Mouse (Mus musculus): ENCODE data around the gene Car6. TPM values are rescaled to one million over a fixed set of nuclear protein-coding genes. Genes with fewer than 3 reads are reported as not detected.

The Car6 gene
- total RNA-seq, 1 experiment, result 0.18 TPM

DNA sequence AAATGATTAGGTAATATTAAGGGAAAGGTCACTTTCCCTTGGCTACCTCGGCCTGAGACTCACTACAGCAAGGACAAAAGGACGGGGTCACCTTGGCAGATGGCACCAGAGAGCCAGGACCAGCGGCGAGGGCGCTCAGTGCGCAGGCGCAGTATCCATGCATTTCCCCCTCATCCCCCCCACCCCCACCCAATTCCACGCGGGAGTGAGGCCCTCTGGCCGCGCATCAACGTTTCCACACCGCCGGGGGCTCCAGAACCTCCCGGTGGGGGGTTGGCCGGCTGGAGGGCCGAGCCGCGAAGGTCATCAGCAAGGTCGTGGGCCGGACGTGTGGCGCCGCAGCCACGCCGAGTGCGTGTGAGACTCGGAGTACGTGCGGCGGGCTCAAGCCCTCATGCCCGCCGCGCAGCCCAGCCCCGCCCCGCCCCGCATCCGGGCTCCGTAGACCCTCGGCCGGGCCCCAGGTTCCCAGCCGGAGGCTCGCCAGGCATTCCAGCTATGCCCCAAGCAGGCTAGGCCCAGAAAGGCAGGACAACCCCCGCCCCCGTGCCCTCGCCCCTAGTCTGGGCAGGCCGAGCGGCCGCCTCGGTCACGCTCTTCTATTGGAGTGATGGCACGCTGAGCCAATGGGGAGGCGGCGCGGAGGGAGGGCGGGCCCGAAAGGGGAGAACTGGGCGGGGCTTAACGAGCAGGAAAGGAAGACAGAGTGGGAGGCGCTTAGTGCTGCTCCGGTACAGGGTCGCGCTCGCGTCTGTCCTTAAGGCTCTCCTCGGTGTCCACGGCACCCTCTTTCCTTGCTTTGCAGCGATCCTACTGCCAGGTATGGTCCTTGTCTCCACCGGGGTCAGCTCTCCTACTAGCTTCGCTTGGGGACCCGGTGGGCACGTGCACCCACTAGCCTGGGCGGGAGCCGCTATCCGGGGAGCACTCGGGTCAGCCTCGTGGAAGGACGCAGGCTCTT lies 35.7 kb upstream of the Car6 start, which contains the start of gene Eno1:
Gene Eno1, plus strand, starts transcription at position 201 of the 961 bp plus-strand sequence.
- in situ Hi-C loops (cut with MboI; ENCODE audit: low sequenced_read_pairs in 2 of 2, unreplicated experiment in 2 of 2), result no loop called here
- no peak for TF ChIP-seq ZNF384 (IDR thresholded peaks at IDR 0.05; ENCODE audit: low read depth, low read length)
- TF ChIP-seq CHD2 (IDR thresholded peaks at IDR 0.05; ENCODE audit: low read depth, low read length), result peak; percentile 73
- TF ChIP-seq HCFC1 (IDR thresholded peaks at IDR 0.05; ENCODE audit: borderline replicate concordance, insufficient read depth, low read length), result no peak
- Histone ChIP-seq H3K27ac (ENCODE audit: insufficient read depth, low read depth, low read length, poor library complexity, severe bottlenecking) (peak within 1 kb of the TSS; percentile 97), H3K36me3 (ENCODE audit: control insufficient read depth, insufficient read depth, low read length, poor library complexity, severe bottlenecking) (peaks cover 41% of the 10 kb centered on the region), H3K9me3 (ENCODE audit: control insufficient read depth, insufficient read depth, low read depth, low read length) (no peaks in the 10 kb centered on the region), H3K4me1 (ENCODE audit: control insufficient read depth in 2 of 2, insufficient read depth in 2 of 2, low read length in 2 of 2, poor library complexity in 1 of 2) (peaks cover 7 to 16% of the 10 kb centered on the region in 2 experiments; a peak in 3 of 4 replicates), H3K9ac (ENCODE audit: insufficient read depth, low read depth, low read length, poor library complexity, severe bottlenecking) (peak within 1 kb of the TSS; percentile 93), H3K4me3 (ENCODE audit: insufficient read depth in 1 of 2, low read depth in 1 of 2, low read length in 2 of 2, poor library complexity in 1 of 2, severe bottlenecking in 1 of 2) (peak within 1 kb of the TSS; percentile 93 to 98)
- DNase-seq (ENCODE audit: low read depth, low spot score), result peak; percentile 98

DNA sequence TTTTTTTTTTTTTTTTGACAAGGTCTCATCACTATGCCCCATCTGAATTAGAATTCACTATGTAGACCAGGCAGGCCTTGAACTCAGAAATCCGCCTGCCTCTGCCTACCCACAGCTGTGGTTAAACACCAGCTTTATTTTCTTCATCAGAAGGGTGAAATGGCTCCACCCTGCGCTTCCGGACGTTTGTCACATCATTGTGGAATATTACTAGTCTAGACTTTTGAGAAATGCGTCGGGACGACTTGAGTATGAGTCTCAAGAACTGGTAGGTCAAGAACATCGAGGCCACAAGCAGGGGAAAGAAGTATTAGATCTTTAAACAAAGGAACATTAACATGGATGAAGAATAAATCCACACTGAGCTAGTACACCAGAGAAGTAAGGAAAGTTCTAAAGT lies 34.9 kb upstream of the Car6 start:
- H3K36me3 ChIP-seq (ENCODE audit: control insufficient read depth, insufficient read depth, low read length, poor library complexity, severe bottlenecking), result peaks cover 33% of the 10 kb centered on the region
- H3K4me1 ChIP-seq (ENCODE audit: control insufficient read depth in 2 of 2, insufficient read depth in 2 of 2, low read length in 2 of 2, poor library complexity in 1 of 2), result peaks cover 7 to 15% of the 10 kb centered on the region in 2 experiments; a peak in 3 of 4 replicates
- peak overlapping the region; percentile 97 for H3K27ac ChIP-seq (ENCODE audit: insufficient read depth, low read depth, low read length, poor library complexity, severe bottlenecking)
- in situ Hi-C loops (cut with MboI; ENCODE audit: low sequenced_read_pairs in 2 of 2, unreplicated experiment in 2 of 2), result no loop called here
- no peak for DNase-seq (ENCODE audit: low read depth, low spot score)
- peak overlapping the region; percentile 76 to 98 for H3K4me3 ChIP-seq (ENCODE audit: insufficient read depth in 1 of 2, low read depth in 1 of 2, low read length in 2 of 2, poor library complexity in 1 of 2, severe bottlenecking in 1 of 2)
- H3K9me3 ChIP-seq (ENCODE audit: control insufficient read depth, insufficient read depth, low read depth, low read length), result no peaks in the 10 kb centered on the region
- TF ChIP-seq CHD2 (IDR thresholded peaks at IDR 0.05; ENCODE audit: low read depth, low read length), result no peak
- no peak for TF ChIP-seq ZC3H11A (IDR thresholded peaks at IDR 0.05; ENCODE audit: borderline replicate concordance, low read depth, low read length)
- no peak for TF ChIP-seq ZNF384 (IDR thresholded peaks at IDR 0.05; ENCODE audit: low read depth, low read length)
- no peak for TF ChIP-seq HCFC1 (IDR thresholded peaks at IDR 0.05; ENCODE audit: borderline replicate concordance, insufficient read depth, low read length)
- TF ChIP-seq MAFK (IDR thresholded peaks at IDR 0.05; ENCODE audit: insufficient read depth, low read depth, low read length), result no peak
- H3K9ac ChIP-seq (ENCODE audit: insufficient read depth, low read depth, low read length, poor library complexity, severe bottlenecking), result peak overlapping the region; percentile 93

DNA sequence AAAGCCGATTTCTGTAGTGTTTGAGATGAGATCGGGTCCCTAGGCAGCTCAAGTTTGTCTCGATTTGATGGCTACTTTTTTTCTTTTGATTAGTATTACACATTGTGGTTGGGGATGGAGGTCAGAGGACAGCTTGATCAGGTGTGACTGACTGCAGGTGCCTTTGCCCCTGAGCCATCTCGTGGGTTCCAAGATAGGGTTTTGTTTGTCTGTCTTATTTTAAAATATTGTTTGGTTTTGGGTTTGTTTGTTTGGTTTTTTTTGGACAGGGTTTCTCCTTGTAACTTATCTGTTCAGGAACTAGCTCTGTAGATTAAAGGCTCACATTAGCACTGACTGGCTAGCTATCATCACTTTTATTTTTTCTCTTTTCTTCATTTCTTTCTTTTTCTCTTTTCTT lies 34.5 kb upstream of the Car6 start:
- in situ Hi-C loops (cut with MboI; ENCODE audit: low sequenced_read_pairs in 2 of 2, unreplicated experiment in 2 of 2), result no loop called here
- Histone ChIP-seq H3K4me3 (ENCODE audit: insufficient read depth in 1 of 2, low read depth in 1 of 2, low read length in 2 of 2, poor library complexity in 1 of 2, severe bottlenecking in 1 of 2) (no peak overlapping the region), H3K4me1 (ENCODE audit: control insufficient read depth in 2 of 2, insufficient read depth in 2 of 2, low read length in 2 of 2, poor library complexity in 1 of 2) (peaks cover 10 to 17% of the 10 kb centered on the region in 2 experiments; a peak in 3 of 4 replicates), H3K27ac (ENCODE audit: insufficient read depth, low read depth, low read length, poor library complexity, severe bottlenecking) (no peak overlapping the region; the same call in 1 of the 2 replicates), H3K9ac (ENCODE audit: insufficient read depth, low read depth, low read length, poor library complexity, severe bottlenecking) (no peak overlapping the region), H3K36me3 (ENCODE audit: control insufficient read depth, insufficient read depth, low read length, poor library complexity, severe bottlenecking) (peaks cover 28% of the 10 kb centered on the region), H3K9me3 (ENCODE audit: control insufficient read depth, insufficient read depth, low read depth, low read length) (no peaks in the 10 kb centered on the region)
- DNase-seq (ENCODE audit: low read depth, low spot score), result no peak
- TF ChIP-seq HCFC1 (IDR thresholded peaks at IDR 0.05; ENCODE audit: borderline replicate concordance, insufficient read depth, low read length) (no peak), ZC3H11A (IDR thresholded peaks at IDR 0.05; ENCODE audit: borderline replicate concordance, low read depth, low read length) (no peak), ZNF384 (IDR thresholded peaks at IDR 0.05; ENCODE audit: low read depth, low read length) (no peak), MAFK (IDR thresholded peaks at IDR 0.05; ENCODE audit: insufficient read depth, low read depth, low read length) (no peak)

DNA sequence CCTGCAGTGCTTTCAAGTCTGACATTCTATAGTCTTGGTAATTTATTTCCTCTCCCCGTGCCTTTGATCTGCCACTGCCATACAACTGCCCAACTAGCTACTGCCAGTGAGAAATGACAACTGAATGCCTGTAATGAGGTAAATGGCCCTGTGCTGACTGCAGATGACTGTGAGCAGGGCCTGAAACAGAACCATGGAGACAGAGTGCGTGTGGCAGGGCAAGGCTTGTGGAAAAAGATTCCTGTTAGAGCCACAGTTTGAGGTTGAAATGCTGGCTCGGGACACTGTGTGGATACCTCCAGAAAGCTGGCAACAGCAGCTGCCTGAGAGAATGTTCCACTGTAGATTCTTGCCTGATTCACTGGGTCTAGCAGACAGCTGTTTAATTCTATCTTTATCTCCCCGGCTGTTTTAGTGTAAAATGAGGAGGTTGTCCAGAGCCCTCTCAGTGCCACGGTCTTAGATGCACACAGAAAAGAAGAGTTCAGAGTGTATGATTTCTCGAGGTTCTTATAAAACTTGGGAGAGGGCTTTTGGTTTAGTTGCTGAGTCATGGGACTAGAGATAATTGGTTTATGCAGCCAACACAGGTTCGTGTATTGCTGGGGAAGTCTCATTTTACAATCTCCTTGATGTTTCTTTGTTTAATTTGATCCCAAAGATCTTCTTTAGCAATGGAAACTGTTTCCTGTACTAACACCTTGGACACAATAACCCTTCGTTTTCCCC lies 33.6 kb upstream of the Car6 start:
- DNase-seq (ENCODE audit: low read depth, low spot score), result no peak
- Histone ChIP-seq H3K9ac (ENCODE audit: insufficient read depth, low read depth, low read length, poor library complexity, severe bottlenecking) (no peak overlapping the region), H3K36me3 (ENCODE audit: control insufficient read depth, insufficient read depth, low read length, poor library complexity, severe bottlenecking) (peaks cover 22% of the 10 kb centered on the region), H3K27ac (ENCODE audit: insufficient read depth, low read depth, low read length, poor library complexity, severe bottlenecking) (no peak overlapping the region; the same call in 1 of the 2 replicates), H3K4me3 (ENCODE audit: insufficient read depth in 1 of 2, low read depth in 1 of 2, low read length in 2 of 2, poor library complexity in 1 of 2, severe bottlenecking in 1 of 2) (no peak overlapping the region), H3K4me1 (ENCODE audit: control insufficient read depth in 2 of 2, insufficient read depth in 2 of 2, low read length in 2 of 2, poor library complexity in 1 of 2) (peaks cover 10 to 14% of the 10 kb centered on the region in 2 experiments; a peak in 3 of 4 replicates), H3K9me3 (ENCODE audit: control insufficient read depth, insufficient read depth, low read depth, low read length) (no peaks in the 10 kb centered on the region)
- in situ Hi-C loops (cut with MboI; ENCODE audit: low sequenced_read_pairs in 2 of 2, unreplicated experiment in 2 of 2), result no loop called here
- no peak for TF ChIP-seq MAFK (IDR thresholded peaks at IDR 0.05; ENCODE audit: insufficient read depth, low read depth, low read length)
